Mouse (Mus musculus) adrenal gland, postnatal 14 days (tissue): ENCODE measurements at regions not wholly inside any gene's neighbourhood (a gene's known extent, or its start where the extent isn't known, plus 50 kb on each side); places are given as distances from the start of the nearest gene placed in this dataset.
A peak's percentile ranks its signal among the peaks of the same experiment; 100 is the strongest.

Source experiments
- DNase-seq: peaks from one replicate; pipeline ENCODE4 v3.0.0; 2021; ENCODE audit warnings: mixed read lengths

GRCm38 (mm10) chrX:14592793-14593192 is 381.8 kb downstream of the H2al1n start:
- no peak for DNase-seq

- no peak for DNase-seq
Observed at GRCm38 (mm10) chrX:14596799-14597198, 385.9 kb downstream of the H2al1n start.

- no peak for DNase-seq
Observed at GRCm38 (mm10) chrX:14601916-14602315, 391.0 kb downstream of the H2al1n start.

- no peak for DNase-seq
Observed at GRCm38 (mm10) chrX:14609196-14609595, 398.2 kb downstream of the H2al1n start.

GRCm38 (mm10) chrX:14628267-14628901 is 417.4 kb downstream of the H2al1n start:
- peak; percentile 24 for DNase-seq

GRCm38 (mm10) chrX:14639378-14639777 is 428.4 kb downstream of the H2al1n start:
- DNase-seq, result no peak

- DNase-seq, result no peak
Observed at GRCm38 (mm10) chrX:14664852-14665251, 453.9 kb downstream of the H2al1n start.

- DNase-seq, result no peak
Observed at GRCm38 (mm10) chrX:14696375-14696774, 485.4 kb downstream of the H2al1n start.

GRCm38 (mm10) chrX:14738999-14739398 is 528.1 kb downstream of the H2al1n start:
- DNase-seq, result no peak
